Mouse (Mus musculus) erythroblast, adult 5-6 weeks (primary cell): Measurements from ENCODE around the gene Ank. TPM values are rescaled to one million over a fixed set of nuclear protein-coding genes. Genes with fewer than 3 reads are reported as not detected.
A peak's percentile ranks its signal among the peaks of the same experiment; 100 is the strongest.
"Not testable (repeated sequence)": the region's sequence is repeated elsewhere in the genome, so short reads cannot be mapped to it uniquely, and the experiment has no call there.

ENCODE experiments used
- ATAC-seq: replicated peaks from 2 replicates; pipeline ENCODE4 v1.8.0; 2016; ENCODE audit warnings: moderate number of reproducible peaks, mild to moderate bottlenecking, moderate TSS enrichment, inconsistent platforms; ENCODE audit not compliant: poor library complexity, low FRiP score, severe bottlenecking
- total RNA-seq, 2 experiments: library from RNA; stranded (forward) in 1 of 2; stranded (reverse) in 1 of 2; fragments of 150-400 nt in 1 of 2; fragments of 200-764, 138-1000 nt in 1 of 2; gene quantifications; 2 replicates each; pipeline versions ENCODE4 v1.2.3 to v1.2.4; 2015 to 2017; ENCODE audit warnings: low replicate concordance in 2 of 2

Ank gene
- total RNA-seq (2015; ENCODE audit: low replicate concordance) (107 and 136 TPM in 2 replicates), total RNA-seq (2017; ENCODE audit: low replicate concordance) (90.5 and 98.3 TPM in 2 replicates)

GRCm38 (mm10) chr15:27466131-27467080 is at the start of gene Ank:
Ank (plus strand) TSS chr15:27466677.
- ATAC-seq: peak; percentile 76

DNA sequence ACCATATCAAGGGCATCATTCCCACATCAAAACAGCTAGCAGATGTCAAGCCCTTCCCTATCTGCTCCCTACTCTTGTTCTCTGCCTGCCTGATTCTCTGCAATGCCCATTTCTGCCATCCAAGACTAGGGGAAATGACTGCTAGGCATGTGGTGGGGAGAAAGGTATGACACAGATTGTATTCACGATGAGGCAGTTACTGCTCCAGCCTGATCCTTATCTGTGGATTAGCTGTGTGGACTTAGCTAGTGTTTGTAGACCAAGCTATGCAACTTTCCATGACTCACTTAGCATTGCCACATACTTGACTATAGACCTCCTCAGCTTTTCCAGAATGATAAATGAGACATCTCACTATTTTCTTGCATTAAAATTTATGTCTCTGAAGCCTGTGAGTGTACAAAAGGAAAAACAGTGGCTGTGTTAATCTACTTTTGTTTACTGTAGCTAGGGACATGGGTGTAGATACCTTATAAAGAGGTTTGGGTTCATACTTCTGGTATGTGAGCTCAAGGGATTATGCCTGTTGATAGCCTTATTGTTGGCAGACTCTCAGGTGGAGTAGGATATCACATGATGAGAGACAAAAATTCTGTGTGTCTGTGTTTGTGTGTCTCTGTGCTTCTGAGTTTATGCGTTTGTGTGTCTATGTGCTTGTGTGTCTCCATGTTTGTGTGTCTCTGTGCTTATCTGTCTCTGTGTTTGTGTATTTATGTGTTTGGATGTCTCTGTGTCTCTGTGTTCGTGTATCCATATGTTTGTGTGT is 47.7 kb upstream of the Ank start:
- no peak for ATAC-seq

DNA sequence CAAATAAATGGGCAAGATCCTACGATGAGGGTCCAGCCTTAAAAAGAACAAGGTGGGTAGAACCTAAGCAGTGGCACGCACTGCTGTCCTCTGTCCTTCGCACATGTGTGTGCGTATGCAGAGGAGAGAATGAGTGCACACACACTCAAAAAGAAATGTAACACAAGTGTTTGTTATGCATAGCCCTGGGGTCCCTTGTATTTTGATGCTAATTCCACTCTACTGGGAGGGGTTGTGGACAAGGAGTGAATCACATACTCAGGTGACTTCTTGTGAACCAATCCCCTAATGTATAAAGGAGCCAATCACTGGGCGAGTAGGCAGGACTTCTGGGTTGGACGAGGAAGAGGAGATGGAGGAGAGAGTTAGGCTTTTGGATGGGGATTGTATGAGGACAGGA is 44.9 kb upstream of the Ank start:
- ATAC-seq: no peak

GRCm38 (mm10) chr15:27427581-27427980 is 38.9 kb upstream of the Ank start:
- ATAC-seq: no peak

GRCm38 (mm10) chr15:27430241-27430640 is 36.2 kb upstream of the Ank start:
- ATAC-seq: no peak

GRCm38 (mm10) chr15:27432851-27433615 is 33.4 kb upstream of the Ank start:
- no peak for ATAC-seq

GRCm38 (mm10) chr15:27435409-27435808 is 31.1 kb upstream of the Ank start:
- no peak for ATAC-seq

- no peak for ATAC-seq
Measured at GRCm38 (mm10) chr15:27436194-27436593, 30.3 kb upstream of the Ank start.

- no peak for ATAC-seq
Measured at GRCm38 (mm10) chr15:27441053-27441452, 25.4 kb upstream of the Ank start.

DNA sequence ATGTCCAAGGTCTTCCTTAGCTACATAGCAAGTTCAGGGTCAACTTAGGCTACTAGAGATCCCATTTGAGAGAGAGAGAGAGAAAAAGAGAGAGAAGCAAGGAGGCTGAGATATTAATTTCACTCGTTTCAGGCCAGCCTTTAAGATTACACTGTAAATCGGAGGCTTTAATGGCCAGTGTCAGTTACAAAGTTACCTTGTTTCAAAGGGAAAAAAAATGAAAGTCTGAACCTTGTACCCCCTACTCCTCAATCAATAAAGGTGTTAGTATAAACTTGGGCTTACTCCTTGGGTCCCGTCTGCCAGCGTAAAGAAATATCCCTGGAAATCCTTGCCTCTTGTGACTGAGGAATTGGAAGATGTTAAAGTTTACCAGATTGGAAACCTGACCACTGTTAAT is 24.9 kb upstream of the Ank start:
- no peak for ATAC-seq

DNA sequence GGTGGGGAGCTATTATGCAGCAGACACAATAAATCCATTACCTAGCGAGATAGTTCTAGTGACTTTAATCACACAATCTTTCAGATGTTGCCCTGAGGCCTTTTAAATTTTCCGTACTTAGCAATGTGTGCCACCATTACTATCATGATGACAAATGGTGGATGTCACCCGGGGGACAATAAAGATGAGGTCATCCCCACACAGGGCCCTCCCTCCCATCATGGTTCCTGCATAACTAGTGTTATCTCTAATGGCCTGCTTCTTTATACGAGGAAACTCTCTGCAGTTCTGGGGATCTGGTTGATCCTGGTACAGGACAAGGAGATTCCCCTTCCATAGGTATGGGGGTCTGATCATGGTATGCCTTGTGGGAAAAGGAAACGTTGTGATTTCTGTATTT is 24.5 kb upstream of the Ank start:
- ATAC-seq: no peak

DNA sequence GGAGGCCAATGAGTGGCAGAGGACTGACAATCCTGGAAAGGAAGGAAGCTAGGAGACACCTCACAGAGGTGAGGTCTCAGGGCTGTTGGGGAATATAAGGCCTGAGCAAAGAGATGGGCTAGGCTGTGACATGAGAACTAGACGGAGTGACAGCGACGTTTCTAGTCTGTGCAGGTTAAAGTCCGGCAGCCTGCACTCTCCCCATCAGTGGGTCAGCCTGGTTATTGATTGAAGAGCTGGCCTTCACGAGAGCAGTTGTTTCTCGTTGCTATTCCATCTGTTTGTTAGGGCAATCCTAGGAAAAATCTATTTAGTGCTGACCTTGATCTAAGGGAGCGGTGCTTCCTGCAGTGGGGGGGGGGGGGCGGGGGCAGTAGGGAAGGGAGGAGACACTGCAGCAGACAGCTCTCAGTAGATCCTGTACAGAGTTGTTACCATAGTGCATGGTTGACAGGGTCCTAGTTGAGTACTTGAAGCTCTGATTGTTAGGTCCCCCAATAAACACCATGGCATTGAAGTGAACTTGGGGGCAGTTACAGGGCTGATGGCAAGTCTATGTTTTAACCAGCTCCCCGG is 21.6 kb upstream of the Ank start:
- ATAC-seq: no peak

GRCm38 (mm10) chr15:27450689-27451088 is 15.8 kb upstream of the Ank start:
- ATAC-seq: 0 out of 2 replicates have a peak, but pooled peaks have one; percentile 21

- ATAC-seq: 0 out of 2 replicates have a peak, but pooled peaks have one; percentile 46
Measured at GRCm38 (mm10) chr15:27451760-27452159, 14.7 kb upstream of the Ank start.

- no peak for ATAC-seq
Measured at GRCm38 (mm10) chr15:27452496-27452895, 14.0 kb upstream of the Ank start.

DNA sequence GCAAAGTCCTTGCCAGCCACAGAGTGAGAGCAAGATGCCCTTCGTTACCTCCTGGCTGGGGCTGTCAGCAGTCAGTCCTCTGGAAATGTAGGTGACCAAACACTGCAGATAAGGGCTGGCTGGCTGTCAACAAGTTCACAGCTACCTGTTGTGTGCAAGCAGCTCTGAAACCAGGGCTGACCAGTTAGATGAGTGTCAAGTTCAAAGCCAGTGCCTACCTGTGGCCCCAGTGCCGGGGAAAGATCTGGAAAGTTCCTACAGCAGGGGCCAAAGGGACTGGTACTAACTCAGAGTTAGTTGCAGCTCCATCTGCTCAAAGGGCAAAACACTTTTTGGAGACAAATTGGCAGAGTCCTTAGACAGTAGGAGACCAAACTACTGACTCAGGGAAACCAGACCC is 9.5 kb upstream of the Ank start:
- no peak for ATAC-seq

DNA sequence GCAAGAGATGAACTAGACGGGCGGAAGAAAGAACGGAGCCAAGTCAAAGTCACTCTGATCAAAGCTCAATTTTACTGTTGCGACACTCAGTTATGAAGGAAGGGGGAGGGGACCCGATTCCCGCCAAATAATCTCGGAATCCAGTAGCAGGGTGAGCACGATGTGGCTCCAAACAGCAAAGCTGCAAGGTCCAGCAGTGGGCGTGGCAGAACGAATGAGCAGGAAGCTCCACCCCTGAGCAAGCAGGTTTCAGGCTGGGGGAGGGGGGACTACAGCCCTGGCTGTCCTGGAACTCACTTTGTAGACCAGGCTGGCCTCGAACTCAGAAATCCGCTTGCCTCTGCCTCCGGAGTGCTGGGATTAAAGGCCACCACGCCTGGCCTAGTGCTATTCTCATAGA is 6.7 kb upstream of the Ank start:
- not testable (repeated sequence) for ATAC-seq

- no peak for ATAC-seq
Measured at GRCm38 (mm10) chr15:27461336-27462245, 4.9 kb upstream of the Ank start.

DNA sequence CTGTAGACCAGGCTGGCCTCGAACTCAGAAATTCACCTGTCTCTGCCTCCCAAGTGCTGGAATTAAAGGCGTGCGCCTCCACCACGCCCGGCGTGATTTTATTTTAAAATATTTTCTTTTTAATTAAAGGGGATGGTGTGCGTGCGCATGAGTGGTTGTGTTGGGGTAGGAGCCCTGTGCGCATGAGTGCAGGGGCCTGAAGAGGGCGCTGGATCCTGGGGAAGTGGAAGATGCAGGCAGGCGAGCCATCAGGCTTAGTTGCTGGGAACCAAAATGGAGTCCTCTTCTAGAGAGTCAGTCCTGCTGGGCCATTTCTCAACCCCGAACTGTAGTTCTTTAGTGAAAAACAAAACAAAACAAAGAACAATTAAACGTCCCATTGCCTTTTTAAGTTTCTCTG is 2.6 kb upstream of the Ank start:
- no peak for ATAC-seq
